ENCODE assay signal across 8 mouse cellular contexts in genomic region chr8:84192023-84192422, GRCm38 (mm10). TPM values are rescaled to one million over a fixed set of nuclear protein-coding genes. Genes with fewer than 3 reads are reported as not detected.
DNase-seq lines count a peak whose midpoint lies in the region; ATAC-seq and TF ChIP-seq lines count a peak whose summit lies in the region.

No protein-coding gene starts in this region.

- peak; percentile 98 for DNase-seq in 3134 (ENCODE audit: extremely low read depth, insufficient read length, low spot score)
- DNase-seq in G1E (ENCODE audit: low spot score), result peak; percentile 79
- peak; percentile 82 for DNase-seq in embryonic facial prominence, embryonic 14.5 days (ENCODE audit: low spot score)
- DNase-seq in lung, postnatal 36 days, result peak; percentile 95
- DNase-seq in layer of hippocampus, postnatal 10 days (ENCODE audit: low spot score in 2 of 2), result no peak

- H3K4me1 ChIP-seq in G1E (ENCODE audit: insufficient read depth, low read depth, low read length), result peaks cover 38% of the 10 kb centered on the region
- H3K4me1 ChIP-seq in embryonic facial prominence, embryonic 14.5 days (ENCODE audit: control insufficient read depth, insufficient read depth, low read length), result peaks cover 23% of the 10 kb centered on the region
- H3K4me1 ChIP-seq in heart, embryonic 14.5 days (ENCODE audit: control insufficient read depth in 2 of 2, insufficient read depth in 2 of 2, low read length in 2 of 2), result peaks cover 18 to 24% of the 10 kb centered on the region in 2 experiments
- peaks cover 20% of the 10 kb centered on the region for H3K4me1 ChIP-seq in kidney, embryonic 16.5 days (ENCODE audit: insufficient read depth, low read length)
- H3K4me1 ChIP-seq in stomach, embryonic 15.5 days, result peaks cover 19% of the 10 kb centered on the region

- peak overlapping the region; percentile 70 for H3K4me3 ChIP-seq in G1E (ENCODE audit: low read depth, low read length)
- peak overlapping the region; percentile 24 for H3K4me3 ChIP-seq in embryonic facial prominence, embryonic 14.5 days (ENCODE audit: low read depth, low read length)
- H3K4me3 ChIP-seq in heart, embryonic 14.5 days (ENCODE audit: control insufficient read depth in 1 of 2, insufficient read depth in 1 of 2, low read depth in 1 of 2, low read length in 2 of 2), result peak overlapping the region; percentile 22; a peak in 3 of 4 replicates
- peak overlapping the region; percentile 30; the same call in 1 of the 2 replicates for H3K4me3 ChIP-seq in kidney, embryonic 16.5 days (ENCODE audit: low read length)
- peak overlapping the region; percentile 21 for H3K4me3 ChIP-seq in stomach, embryonic 15.5 days (replicated peaks)

- H3K4me2 ChIP-seq in embryonic facial prominence, embryonic 14.5 days (ENCODE audit: low read depth, low read length), result peak overlapping the region; percentile 55
- H3K4me2 ChIP-seq in heart, embryonic 14.5 days (ENCODE audit: low read length), result peak overlapping the region; percentile 65
- H3K4me2 ChIP-seq in kidney, embryonic 16.5 days (replicated peaks; ENCODE audit: low read depth, low read length), result peak overlapping the region; percentile 54
- peak overlapping the region; percentile 55 for H3K4me2 ChIP-seq in stomach, embryonic 15.5 days

- TF ChIP-seq CTCF in G1E (IDR thresholded peaks at IDR 0.05; ENCODE audit: low read depth, low read length), result no peak

- H3K27me3 ChIP-seq in G1E (ENCODE audit: insufficient read depth, low read length), result peaks cover 4% of the 10 kb centered on the region; the same call in 1 of the 2 replicates
- H3K27me3 ChIP-seq in embryonic facial prominence, embryonic 14.5 days (replicated peaks; ENCODE audit: control insufficient read depth, insufficient read depth, low read length), result no peaks in the 10 kb centered on the region
- H3K27me3 ChIP-seq in heart, embryonic 14.5 days (ENCODE audit: control insufficient read depth, insufficient read depth, low read length), result no peaks in the 10 kb centered on the region
- H3K27me3 ChIP-seq in kidney, embryonic 16.5 days (ENCODE audit: insufficient read depth, low read length), result no peaks in the 10 kb centered on the region
- H3K27me3 ChIP-seq in stomach, embryonic 15.5 days (replicated peaks), result no peaks in the 10 kb centered on the region

- H3K36me3 ChIP-seq in G1E (replicated peaks), result no peaks in the 10 kb centered on the region
- H3K36me3 ChIP-seq in embryonic facial prominence, embryonic 14.5 days (ENCODE audit: control insufficient read depth, insufficient read depth, low read length), result no peaks in the 10 kb centered on the region
- H3K36me3 ChIP-seq in heart, embryonic 14.5 days (ENCODE audit: control insufficient read depth, insufficient read depth, low read length), result no peaks in the 10 kb centered on the region
- no peaks in the 10 kb centered on the region for H3K36me3 ChIP-seq in kidney, embryonic 16.5 days (ENCODE audit: insufficient read depth, low read length)
- no peaks in the 10 kb centered on the region for H3K36me3 ChIP-seq in stomach, embryonic 15.5 days

- peak overlapping the region; percentile 85 for H3K27ac ChIP-seq in embryonic facial prominence, embryonic 14.5 days (replicated peaks; ENCODE audit: low read depth, low read length)
- H3K27ac ChIP-seq in heart, embryonic 14.5 days (replicated peaks in 1 of 2; ENCODE audit: control insufficient read depth in 1 of 2, insufficient read depth in 1 of 2, low read depth in 2 of 2, low read length in 2 of 2), result peak overlapping the region; percentile 94
- peak overlapping the region; percentile 81 for H3K27ac ChIP-seq in kidney, embryonic 16.5 days (ENCODE audit: low read length)
- peak overlapping the region; percentile 88 for H3K27ac ChIP-seq in stomach, embryonic 15.5 days

- ATAC-seq in G1E (ENCODE audit: extremely low read depth, insufficient number of reproducible peaks, low FRiP score, poor library complexity, severe bottlenecking), result peak; percentile 92
- peak; percentile 61 for ATAC-seq in embryonic facial prominence, embryonic 14.5 days (ENCODE audit: low read depth)
- peak; percentile 84 for ATAC-seq in heart, embryonic 14.5 days (ENCODE audit: insufficient number of reproducible peaks, insufficient read depth, low FRiP score, low read depth)
- peak; percentile 69 for ATAC-seq in kidney, embryonic 16.5 days (ENCODE audit: low FRiP score, low TSS enrichment)
- ATAC-seq in stomach, embryonic 15.5 days (ENCODE audit: insufficient read depth, low FRiP score, low read depth), result peak; percentile 75

- 19% methylated on average over 12 of the region's 13 CpGs for WGBS in embryonic facial prominence, embryonic 14.5 days
- WGBS in heart, embryonic 14.5 days, result 3% methylated on average over 13 of the region's 13 CpGs
- WGBS in kidney, embryonic 16.5 days, result 22% methylated on average over 13 of the region's 13 CpGs
- WGBS in stomach, embryonic 15.5 days, result 31% methylated on average over 13 of the region's 13 CpGs

- H3K9me3 ChIP-seq in G1E (replicated peaks), result no peaks in the 10 kb centered on the region
- no peaks in the 10 kb centered on the region for H3K9me3 ChIP-seq in embryonic facial prominence, embryonic 14.5 days (ENCODE audit: control insufficient read depth, low read length)
- no peaks in the 10 kb centered on the region for H3K9me3 ChIP-seq in heart, embryonic 14.5 days (ENCODE audit: control insufficient read depth, low read length)
- no peaks in the 10 kb centered on the region for H3K9me3 ChIP-seq in kidney, embryonic 16.5 days (ENCODE audit: low read length)
- no peaks in the 10 kb centered on the region for H3K9me3 ChIP-seq in stomach, embryonic 15.5 days

- H3K9ac ChIP-seq in embryonic facial prominence, embryonic 14.5 days (ENCODE audit: low read depth, low read length), result peak overlapping the region; percentile 41; the same call in 1 of the 2 replicates
- H3K9ac ChIP-seq in heart, embryonic 14.5 days (ENCODE audit: low read length), result peak overlapping the region; percentile 71
- peak overlapping the region; percentile 48 for H3K9ac ChIP-seq in kidney, embryonic 16.5 days (replicated peaks; ENCODE audit: low read length)
- no peak overlapping the region for H3K9ac ChIP-seq in stomach, embryonic 15.5 days

RNA-seq across cellular contexts. Expression of gene Nanos3, which starts 7.0 kb away (rescaled TPM):
- total RNA-seq in G1E (2014; fragmentation: Nextera tagmentation) (not detected in 2 replicates), G1E (2017) (not detected in 2 replicates)
- 0.19 TPM in 1 of 2 replicates, not detected in the other for polyA plus RNA-seq in G1E (2012)
- 3.0 and 4.5 TPM in 2 replicates for polyA plus RNA-seq in embryonic facial prominence, embryonic 14.5 days (2014; fragmentation: Nextera tagmentation; extraction: Ambion mirVana)
- polyA plus RNA-seq in heart, embryonic 14.5 days (2014; fragmentation: Nextera tagmentation; extraction: Ambion mirVana), result 2.4 and 3.8 TPM in 2 replicates
- polyA plus RNA-seq in kidney, embryonic 16.5 days (2015; fragmentation: Nextera tagmentation; extraction: Ambion mirVana), result 2.6 and 3.1 TPM in 2 replicates
- polyA plus RNA-seq in stomach, embryonic 15.5 days (2015; fragmentation: Nextera tagmentation; extraction: Ambion mirVana), result 1.7 and 2.3 TPM in 2 replicates
- total RNA-seq in layer of hippocampus, postnatal 10 days (2021), result 1 to 10 TPM; 7.8 to 8.4 TPM

RNA-seq across cellular contexts. Expression of gene 4930432K21Rik, which starts 44.2 kb away (rescaled TPM):
- 0.34 TPM in 1 of 2 replicates, not detected in the other for total RNA-seq in G1E (2014; fragmentation: Nextera tagmentation)
- 0.55 and 0.58 TPM in 2 replicates for total RNA-seq in G1E (2017)
- polyA plus RNA-seq in G1E (2012), result 0.08 and 0.11 TPM in 2 replicates
- 0.77 and 1.0 TPM in 2 replicates for polyA plus RNA-seq in embryonic facial prominence, embryonic 14.5 days (2014; fragmentation: Nextera tagmentation; extraction: Ambion mirVana)
- polyA plus RNA-seq in heart, embryonic 14.5 days (2014; fragmentation: Nextera tagmentation; extraction: Ambion mirVana), result 0.43 and 0.63 TPM in 2 replicates
- polyA plus RNA-seq in kidney, embryonic 16.5 days (2015; fragmentation: Nextera tagmentation; extraction: Ambion mirVana), result 1.7 and 1.9 TPM in 2 replicates
- polyA plus RNA-seq in stomach, embryonic 15.5 days (2015; fragmentation: Nextera tagmentation; extraction: Ambion mirVana), result 0.91 and 1.2 TPM in 2 replicates
- 1 to 10 TPM; 1.5 to 1.7 TPM for total RNA-seq in layer of hippocampus, postnatal 10 days (2021)

RNA-seq across cellular contexts. Expression of gene Cc2d1a, which starts 44.3 kb away (rescaled TPM):
- total RNA-seq in G1E (2014; fragmentation: Nextera tagmentation) (7.9 and 9.6 TPM in 2 replicates), G1E (2017) (4.8 and 5.1 TPM in 2 replicates)
- polyA plus RNA-seq in G1E (2012), result 21.3 and 25.5 TPM in 2 replicates
- polyA plus RNA-seq in embryonic facial prominence, embryonic 14.5 days (2014; fragmentation: Nextera tagmentation; extraction: Ambion mirVana), result 20.2 and 21.3 TPM in 2 replicates
- 9.3 and 11.8 TPM in 2 replicates for polyA plus RNA-seq in heart, embryonic 14.5 days (2014; fragmentation: Nextera tagmentation; extraction: Ambion mirVana)
- 29.0 and 31.1 TPM in 2 replicates for polyA plus RNA-seq in kidney, embryonic 16.5 days (2015; fragmentation: Nextera tagmentation; extraction: Ambion mirVana)
- 22.2 and 22.7 TPM in 2 replicates for polyA plus RNA-seq in stomach, embryonic 15.5 days (2015; fragmentation: Nextera tagmentation; extraction: Ambion mirVana)
- total RNA-seq in layer of hippocampus, postnatal 10 days (2021), result 10 to 100 TPM; 59.8 to 68.1 TPM

RNA-seq across cellular contexts. Expression of gene Zswim4, which starts 44.8 kb away (rescaled TPM):
- total RNA-seq in G1E (2014; fragmentation: Nextera tagmentation) (8.5 and 9.7 TPM in 2 replicates), G1E (2017) (5.7 and 7.3 TPM in 2 replicates)
- polyA plus RNA-seq in G1E (2012), result 14.6 and 19.0 TPM in 2 replicates
- 11.0 and 12.4 TPM in 2 replicates for polyA plus RNA-seq in embryonic facial prominence, embryonic 14.5 days (2014; fragmentation: Nextera tagmentation; extraction: Ambion mirVana)
- 6.7 and 7.3 TPM in 2 replicates for polyA plus RNA-seq in heart, embryonic 14.5 days (2014; fragmentation: Nextera tagmentation; extraction: Ambion mirVana)
- polyA plus RNA-seq in kidney, embryonic 16.5 days (2015; fragmentation: Nextera tagmentation; extraction: Ambion mirVana), result 18.3 and 18.5 TPM in 2 replicates
- polyA plus RNA-seq in stomach, embryonic 15.5 days (2015; fragmentation: Nextera tagmentation; extraction: Ambion mirVana), result 8.9 and 9.7 TPM in 2 replicates
- 10 to 100 TPM; 18.0 to 18.3 TPM for total RNA-seq in layer of hippocampus, postnatal 10 days (2021)

RNA-seq across cellular contexts. Expression of gene D8Ertd738e, which starts 57.5 kb away (rescaled TPM):
- total RNA-seq in G1E (2014; fragmentation: Nextera tagmentation) (106 and 132 TPM in 2 replicates), G1E (2017) (197 and 232 TPM in 2 replicates)
- polyA plus RNA-seq in G1E (2012), result 257 and 291 TPM in 2 replicates
- polyA plus RNA-seq in embryonic facial prominence, embryonic 14.5 days (2014; fragmentation: Nextera tagmentation; extraction: Ambion mirVana), result 371 and 387 TPM in 2 replicates
- 359 and 400 TPM in 2 replicates for polyA plus RNA-seq in heart, embryonic 14.5 days (2014; fragmentation: Nextera tagmentation; extraction: Ambion mirVana)
- 321 and 330 TPM in 2 replicates for polyA plus RNA-seq in kidney, embryonic 16.5 days (2015; fragmentation: Nextera tagmentation; extraction: Ambion mirVana)
- 311 and 318 TPM in 2 replicates for polyA plus RNA-seq in stomach, embryonic 15.5 days (2015; fragmentation: Nextera tagmentation; extraction: Ambion mirVana)
- 100 to 1,000 TPM; 138 to 140 TPM for total RNA-seq in layer of hippocampus, postnatal 10 days (2021)

Comparison
In these comparisons a context has a peak if more than half of its experiments do, and no peak if none do; other contexts are left out.
1. DNase-seq: peak in 3134 (single experiment), G1E (single experiment), embryonic facial prominence, embryonic 14.5 days (single experiment) and lung, postnatal 36 days (single experiment); none in layer of hippocampus, postnatal 10 days (0 of 2).
2. Peak in every context shown above with its lines, with median percentiles within 50 percentile points of each other: ATAC-seq, H3K4me3 ChIP-seq, H3K27ac ChIP-seq and H3K4me2 ChIP-seq.